Mouse (Mus musculus): ENCODE measurements at regions not wholly inside any gene's neighbourhood (a gene's known extent, or its start where the extent isn't known, plus 50 kb on each side); places are given as distances from the start of the nearest gene placed in this dataset.
A peak's percentile ranks its signal among the peaks of the same experiment; 100 is the strongest.

DNA sequence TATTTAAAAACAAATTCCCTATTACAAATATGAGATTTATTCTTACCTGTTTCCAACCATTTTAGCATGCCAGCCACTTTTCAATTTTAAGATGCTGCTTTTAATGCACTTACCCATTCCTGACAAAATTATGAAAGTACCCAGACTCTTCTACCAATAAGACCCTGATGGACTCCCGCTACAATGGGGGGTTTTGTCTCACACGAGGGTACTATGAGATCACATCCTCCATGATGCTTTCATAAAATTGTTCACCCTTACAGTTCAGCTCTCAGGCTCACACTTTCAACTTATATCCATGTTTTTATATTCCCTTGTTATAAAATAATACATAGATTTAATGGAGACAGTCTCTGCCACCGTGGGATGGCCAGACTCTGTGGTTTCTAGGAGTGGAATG is 68.1 kb upstream of the Adamts18 start:
- DNase-seq = no peak
- intact Hi-C loops (cut with DNase I; ENCODE audit: low total_unique reads) = no loop called here

DNA sequence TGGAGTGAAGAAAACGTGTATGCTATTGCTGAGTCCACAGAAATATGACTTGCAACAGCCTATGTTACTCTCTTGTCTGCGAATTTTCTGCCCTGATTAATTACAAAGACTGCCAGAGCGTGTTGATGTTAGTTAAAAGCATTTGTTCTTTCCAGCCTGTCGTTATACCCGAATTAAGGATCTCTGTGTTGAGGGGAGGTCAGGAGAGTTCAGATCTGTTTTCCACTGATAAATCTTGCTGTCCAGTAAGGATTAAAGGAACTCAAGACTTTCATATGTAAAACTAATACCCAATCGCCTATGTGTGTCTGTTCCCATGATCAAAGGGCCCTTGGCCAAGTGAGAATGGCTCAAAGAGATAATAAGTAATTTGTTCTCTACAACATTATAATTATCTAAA is 68.7 kb upstream of the Adamts18 start:
- intact Hi-C loops (cut with DNase I; ENCODE audit: low total_unique reads) = no loop called here
- no peak for DNase-seq

- intact Hi-C loops (cut with DNase I; ENCODE audit: low total_unique reads) = no loop called here
- no peak for DNase-seq
These were observed 71.8 kb upstream of the Adamts18 start for GRCm38 (mm10) chr8:113920306-113920705.

- intact Hi-C loops (cut with DNase I; ENCODE audit: low total_unique reads) = no loop called here
These were observed 74.8 kb upstream of the Adamts18 start for GRCm38 (mm10) chr8:113923381-113923780.

GRCm38 (mm10) chr8:113953721-113954120 is 105.2 kb upstream of the Adamts18 start:
- intact Hi-C loops (cut with DNase I; ENCODE audit: low total_unique reads) = no loop called here
- DNase-seq = no peak

More at GRCm38 (mm10) chr8:113923381-113923780, 74.8 kb upstream of the Adamts18 start:
- DNase-seq = no peak

GRCm38 (mm10) chr8:113956439-113957043 is 108.0 kb upstream of the Adamts18 start:
- intact Hi-C loops (cut with DNase I; ENCODE audit: low total_unique reads) = no loop called here
- DNase-seq = no peak

- DNase-seq = no peak
These were observed 109.3 kb upstream of the Adamts18 start for GRCm38 (mm10) chr8:113957821-113958220.

GRCm38 (mm10) chr8:113975810-113976209 is 127.3 kb upstream of the Adamts18 start:
- intact Hi-C loops (cut with DNase I; ENCODE audit: low total_unique reads) = no loop called here
- no peak for DNase-seq

More at GRCm38 (mm10) chr8:113957821-113958220, 109.3 kb upstream of the Adamts18 start:
- intact Hi-C loops (cut with DNase I; ENCODE audit: low total_unique reads) = no loop called here

- intact Hi-C loops (cut with DNase I; ENCODE audit: low total_unique reads) = no loop called here
- no peak for DNase-seq
These were observed 128.1 kb upstream of the Adamts18 start for GRCm38 (mm10) chr8:113976626-113977025.

GRCm38 (mm10) chr8:113977072-113977471 is 128.5 kb upstream of the Adamts18 start:
- intact Hi-C loops (cut with DNase I; ENCODE audit: low total_unique reads) = no loop called here
- no peak for DNase-seq

- no peak for DNase-seq
- intact Hi-C loops (cut with DNase I; ENCODE audit: low total_unique reads) = no loop called here
These were observed 130.4 kb upstream of the Adamts18 start for GRCm38 (mm10) chr8:113978946-113979345.

- intact Hi-C loops (cut with DNase I; ENCODE audit: low total_unique reads) = loop anchor here (5.0 kb wide), 1 partner anchor 128 kb away; no protein-coding TSS in a partner anchor
- DNase-seq = no peak
These were observed 131.3 kb upstream of the Adamts18 start for GRCm38 (mm10) chr8:113979837-113980236.

DNA sequence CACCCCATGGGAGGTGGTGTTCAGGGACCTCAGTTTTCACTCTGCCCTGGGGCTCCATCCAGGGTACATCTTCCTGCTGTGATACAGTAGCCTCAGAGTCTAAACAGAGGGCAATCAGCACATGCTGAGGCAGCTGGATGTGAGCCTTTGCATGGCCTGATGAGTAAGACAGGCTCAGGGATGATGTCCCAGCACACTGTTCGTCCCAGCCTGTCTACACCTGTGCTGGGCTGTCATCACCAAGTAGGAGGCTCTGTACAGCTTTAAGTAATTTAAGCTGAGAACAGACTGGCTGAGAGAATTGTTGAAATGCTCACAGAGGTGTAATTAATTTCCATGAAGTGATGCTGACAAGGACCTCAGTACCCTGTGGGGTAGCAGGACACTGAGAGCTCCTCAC is 132.8 kb upstream of the Adamts18 start:
- no peak for DNase-seq
- intact Hi-C loops (cut with DNase I; ENCODE audit: low total_unique reads) = loop anchor here (5.0 kb wide), 1 partner anchor 129 kb away; no protein-coding TSS in a partner anchor

DNA sequence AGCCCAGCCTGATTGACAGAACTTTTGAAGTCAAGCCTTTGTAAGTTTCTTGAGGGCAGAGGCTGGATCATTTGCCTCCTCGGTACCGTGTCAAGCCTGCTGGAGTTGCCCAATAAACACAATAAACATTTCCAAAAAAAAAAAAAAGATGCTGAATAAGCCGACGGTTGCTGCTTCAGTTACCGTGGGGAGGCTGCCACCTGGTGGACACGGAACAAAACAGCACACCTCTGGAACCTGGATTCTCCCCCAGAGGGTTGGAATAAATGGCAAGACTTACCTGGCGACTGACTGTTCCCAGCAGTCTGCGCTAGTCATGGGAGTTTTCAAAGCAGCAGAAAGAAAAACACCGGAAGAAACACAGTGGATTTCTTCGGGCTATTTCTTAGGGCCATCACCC is 136.3 kb upstream of the Adamts18 start:
- intact Hi-C loops (cut with DNase I; ENCODE audit: low total_unique reads) = loop anchor here (5.0 kb wide), 1 partner anchor 133 kb away; no protein-coding TSS in a partner anchor
- DNase-seq = peak; percentile 37

DNA sequence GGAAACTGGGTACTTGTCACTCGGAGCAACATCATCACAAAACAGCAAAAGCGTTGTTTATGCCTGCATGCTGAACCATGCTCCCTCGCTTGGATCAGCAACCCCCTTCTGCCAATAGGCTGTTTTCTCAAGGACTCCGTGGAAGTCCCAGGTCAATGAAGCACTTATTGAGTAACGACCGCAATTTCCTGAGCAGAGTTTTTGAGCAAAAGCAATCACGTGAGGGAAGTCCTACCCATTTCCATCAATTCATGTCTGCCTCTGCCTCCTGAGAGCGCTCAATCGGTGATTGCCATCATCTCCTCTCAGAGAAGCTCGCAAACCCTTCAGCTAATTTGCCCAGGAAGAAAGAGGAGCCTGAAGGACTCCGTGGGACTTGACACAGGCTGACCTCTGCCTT is 136.9 kb upstream of the Adamts18 start:
- intact Hi-C loops (cut with DNase I; ENCODE audit: low total_unique reads) = no loop called here
- no peak for DNase-seq

DNA sequence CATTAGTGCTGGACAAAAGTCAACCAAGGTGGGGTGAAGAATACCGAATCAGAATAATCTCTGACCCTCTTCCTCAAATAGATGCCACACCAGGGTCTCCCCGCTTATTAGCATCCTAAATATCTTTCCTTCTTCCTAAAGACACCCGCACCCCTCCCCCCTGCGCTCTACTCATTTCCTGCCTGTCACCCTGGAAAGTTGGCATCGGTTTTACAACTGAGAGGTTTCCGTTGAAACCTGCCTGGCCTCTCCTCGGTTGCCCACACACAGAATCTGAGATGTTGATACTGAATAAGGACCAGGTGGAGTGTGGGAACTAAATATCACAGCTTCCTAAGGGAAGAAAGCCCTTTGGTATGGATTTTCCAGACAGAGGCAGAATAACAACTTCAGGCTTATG is 137.4 kb upstream of the Adamts18 start:
- intact Hi-C loops (cut with DNase I; ENCODE audit: low total_unique reads) = no loop called here
- no peak for DNase-seq

DNA sequence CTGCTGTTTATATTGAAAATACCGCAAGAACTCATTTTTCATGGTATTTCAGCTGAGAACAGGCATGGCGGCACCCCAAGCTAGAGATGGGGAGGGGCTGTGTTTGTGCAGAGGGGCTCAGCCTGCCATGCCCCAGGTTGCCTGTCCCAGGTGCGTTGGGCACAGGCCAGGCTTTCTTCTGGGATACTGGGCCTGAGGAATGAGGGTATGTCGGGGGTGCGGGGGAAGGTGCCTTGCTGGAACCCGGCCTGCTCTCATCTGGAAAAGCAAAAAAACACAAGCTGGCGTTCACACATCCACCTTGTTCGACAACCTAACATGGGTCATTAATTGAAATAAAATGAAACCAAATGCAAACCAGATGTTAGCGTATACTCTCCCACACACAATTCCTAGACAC is 142.2 kb upstream of the Adamts18 start:
- intact Hi-C loops (cut with DNase I; ENCODE audit: low total_unique reads) = no loop called here
- DNase-seq = no peak

GRCm38 (mm10) chr8:113998881-113999280 is 134.5 kb upstream of the Nudt7 start:
- no peak for DNase-seq
- intact Hi-C loops (cut with DNase I; ENCODE audit: low total_unique reads) = no loop called here

- intact Hi-C loops (cut with DNase I; ENCODE audit: low total_unique reads) = no loop called here
- DNase-seq = no peak
These were observed 131.7 kb upstream of the Nudt7 start for GRCm38 (mm10) chr8:114001674-114002073.

- DNase-seq = no peak
- intact Hi-C loops (cut with DNase I; ENCODE audit: low total_unique reads) = no loop called here
These were observed 128.9 kb upstream of the Nudt7 start for GRCm38 (mm10) chr8:114004436-114004835.

DNA sequence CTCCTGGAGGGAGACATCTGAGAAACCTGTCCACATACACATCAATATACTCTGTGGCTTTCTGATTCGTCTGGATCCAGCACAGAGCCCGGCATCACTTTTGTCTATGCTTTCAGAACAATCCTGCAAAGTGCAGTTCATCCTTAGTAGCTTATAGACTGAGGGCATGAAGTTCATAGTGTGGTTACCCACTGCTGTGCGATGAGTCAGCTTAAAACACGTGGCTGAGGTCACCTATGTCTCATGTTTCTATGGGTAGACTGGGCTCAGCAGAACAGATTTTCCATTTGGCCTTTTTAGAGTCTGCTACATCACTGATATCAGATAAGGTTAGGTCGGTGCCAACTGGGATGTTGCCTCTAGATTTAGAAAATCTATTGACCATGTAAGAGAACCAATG is 126.8 kb upstream of the Nudt7 start:
- no peak for DNase-seq
- intact Hi-C loops (cut with DNase I; ENCODE audit: low total_unique reads) = no loop called here

GRCm38 (mm10) chr8:114007103-114007502 is 126.3 kb upstream of the Nudt7 start:
- no peak for DNase-seq
- intact Hi-C loops (cut with DNase I; ENCODE audit: low total_unique reads) = no loop called here
